Mouse (Mus musculus) megakaryocyte progenitor cell, adult 5-6 weeks (primary cell): ENCODE data around the gene Rab5c. TPM values are rescaled to one million over a fixed set of nuclear protein-coding genes. Genes with fewer than 3 reads are reported as not detected.

Source experiments
- ATAC-seq: replicated peaks from 2 replicates; pipeline ENCODE4 v1.8.0; 2016; ENCODE audit warnings: mild to moderate bottlenecking, moderate TSS enrichment, inconsistent platforms; ENCODE audit not compliant: poor library complexity
- total RNA-seq, 2 experiments: library from RNA; stranded (forward) in 1 of 2; stranded (reverse) in 1 of 2; fragments of 157-497, 149-512 nt in 1 of 2; fragments of 200-1000 nt in 1 of 2; gene quantifications; 2 replicates each; pipeline versions ENCODE4 v1.2.3 to v1.2.4; 2015 to 2017

The Rab5c gene
- total RNA-seq, 2 experiments from 2014 or later, result 105 to 129 TPM

DNA sequence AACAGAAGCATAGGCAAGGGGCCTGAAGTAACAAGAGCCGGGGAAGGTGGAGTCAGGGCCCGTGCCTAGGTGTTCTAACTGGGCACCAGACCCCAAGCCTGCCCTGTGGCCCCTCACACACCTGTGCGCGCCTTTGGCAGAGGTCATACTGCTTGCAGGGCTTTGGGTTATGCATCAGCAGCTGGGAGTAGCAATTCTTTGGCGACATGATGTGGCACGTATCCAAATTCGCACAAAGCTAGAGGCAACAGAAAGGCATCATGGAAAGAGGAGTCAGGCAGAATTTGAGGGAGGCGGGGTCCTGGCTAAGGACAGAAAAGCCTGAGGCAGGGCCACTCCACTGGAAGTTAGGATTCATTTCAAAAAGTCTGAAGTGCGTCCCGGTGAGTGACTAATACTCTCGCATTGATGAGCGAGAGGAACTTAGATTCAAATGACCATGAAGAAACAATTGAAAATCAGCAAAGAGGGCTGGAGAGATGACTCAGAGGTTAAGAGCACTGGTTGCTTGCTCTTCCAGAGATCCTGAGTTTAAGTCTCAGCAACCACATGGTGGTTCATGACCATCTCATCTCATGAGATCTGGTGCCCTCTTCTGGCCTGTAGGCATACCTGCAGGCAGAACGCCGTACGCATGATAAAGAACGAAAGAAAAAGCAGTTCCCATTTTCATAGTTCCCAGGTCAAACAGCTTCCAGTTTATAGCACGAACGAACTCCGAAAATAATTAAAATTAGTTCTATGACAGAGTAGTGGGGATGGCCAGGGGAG is 35.7 kb downstream of the Rab5c start:
- peak; percentile 66 for ATAC-seq

DNA sequence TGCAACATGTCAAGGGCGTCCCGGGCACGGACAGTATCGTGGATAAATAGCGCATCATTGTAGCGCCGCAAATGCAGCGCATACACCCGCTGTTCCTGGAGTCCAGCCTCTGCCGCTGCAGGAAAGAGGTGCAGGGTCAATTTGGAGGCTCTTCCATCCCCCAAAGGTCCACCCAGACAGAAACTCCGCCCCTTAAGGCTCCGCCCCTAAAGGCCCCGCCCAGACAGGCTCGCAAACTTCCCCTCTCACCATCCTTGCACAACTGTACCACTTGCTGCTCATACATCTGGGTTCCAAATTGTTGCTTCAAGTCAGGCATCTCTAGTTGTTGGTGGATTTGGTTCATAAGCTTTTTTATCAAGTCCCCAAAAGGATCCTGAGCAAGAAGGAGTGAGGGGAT is 36.7 kb downstream of the Rab5c start:
- ATAC-seq, result peak; percentile 56

DNA sequence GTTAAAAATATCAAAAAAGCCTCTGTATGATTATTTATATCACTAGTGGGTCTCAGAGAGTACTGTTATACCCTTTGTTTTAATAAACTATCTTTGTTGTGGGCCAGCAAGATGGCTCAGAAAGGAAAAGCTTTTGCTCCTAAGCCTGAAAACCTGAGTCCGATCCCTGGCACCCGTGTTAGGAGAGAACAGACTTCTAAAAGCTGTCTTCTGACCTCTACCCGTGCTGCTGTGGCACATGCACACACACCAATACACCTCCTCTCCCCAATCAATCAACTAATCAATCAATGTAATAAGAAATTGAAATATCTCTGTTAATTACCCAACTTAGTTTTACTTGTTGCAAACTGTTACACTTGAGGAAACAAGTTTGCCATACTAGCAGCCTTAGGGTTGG is 37.3 kb downstream of the Rab5c start:
- ATAC-seq, result no peak

DNA sequence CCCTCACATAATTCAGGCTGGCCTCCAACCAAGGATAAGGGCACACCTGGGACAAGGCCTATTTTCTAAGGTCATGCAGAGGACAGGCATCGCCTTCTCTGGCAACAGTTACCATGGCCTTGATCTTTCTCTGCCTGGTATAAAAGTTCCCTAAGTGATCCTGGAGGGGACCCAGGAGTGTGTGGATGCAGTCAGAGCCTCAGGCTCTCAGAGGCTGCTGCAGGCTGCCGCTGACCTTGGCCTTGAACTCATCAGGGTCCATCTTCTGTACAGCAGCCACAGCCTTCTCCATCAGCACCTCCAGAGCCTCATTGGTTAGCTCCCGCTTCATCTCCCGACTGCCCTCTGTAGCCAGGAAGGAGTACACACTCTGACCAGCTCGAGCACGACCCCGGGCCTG is 40.1 kb downstream of the Rab5c start:
- ATAC-seq, result no peak

DNA sequence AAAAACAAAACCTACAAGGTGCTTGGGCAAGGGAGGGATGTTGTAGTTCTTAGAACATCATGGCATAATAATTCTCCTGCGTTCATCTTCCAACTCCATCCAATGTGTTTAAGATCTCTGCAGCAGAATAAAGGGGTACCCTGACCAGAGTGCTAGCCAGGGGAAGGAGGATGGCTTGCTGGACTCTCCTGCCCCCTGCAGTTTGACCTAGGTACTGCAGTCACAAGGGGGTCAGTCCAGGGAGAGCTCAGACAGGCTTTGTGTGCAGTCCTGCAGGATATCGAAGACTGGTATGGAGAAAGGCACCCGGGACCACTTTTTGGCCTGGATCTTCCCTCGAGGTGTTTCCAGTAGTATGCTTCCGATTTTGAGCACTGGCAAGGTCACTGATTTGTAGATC is 43.1 kb downstream of the Rab5c start:
- peak; percentile 96 for ATAC-seq

DNA sequence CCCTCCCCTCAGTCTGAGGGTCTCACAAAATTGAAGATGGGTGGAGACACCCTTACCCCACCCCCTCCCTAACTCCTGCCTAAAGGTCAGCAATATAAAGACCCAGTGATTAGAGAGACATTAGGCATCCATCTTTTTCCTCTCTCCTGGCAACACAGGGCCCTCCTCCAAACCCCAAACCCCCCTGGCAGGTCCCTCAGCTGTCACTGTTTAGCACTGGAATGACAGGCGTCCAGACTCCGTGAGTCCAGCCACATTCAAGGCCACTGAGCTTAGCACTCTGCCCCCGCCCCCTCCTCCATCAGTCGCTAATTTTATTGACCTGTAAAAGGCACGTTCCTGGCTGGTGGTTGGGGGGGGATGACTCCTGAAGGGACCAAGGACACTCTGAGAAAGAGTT is 44.9 kb downstream of the Rab5c start:
- no peak for ATAC-seq

DNA sequence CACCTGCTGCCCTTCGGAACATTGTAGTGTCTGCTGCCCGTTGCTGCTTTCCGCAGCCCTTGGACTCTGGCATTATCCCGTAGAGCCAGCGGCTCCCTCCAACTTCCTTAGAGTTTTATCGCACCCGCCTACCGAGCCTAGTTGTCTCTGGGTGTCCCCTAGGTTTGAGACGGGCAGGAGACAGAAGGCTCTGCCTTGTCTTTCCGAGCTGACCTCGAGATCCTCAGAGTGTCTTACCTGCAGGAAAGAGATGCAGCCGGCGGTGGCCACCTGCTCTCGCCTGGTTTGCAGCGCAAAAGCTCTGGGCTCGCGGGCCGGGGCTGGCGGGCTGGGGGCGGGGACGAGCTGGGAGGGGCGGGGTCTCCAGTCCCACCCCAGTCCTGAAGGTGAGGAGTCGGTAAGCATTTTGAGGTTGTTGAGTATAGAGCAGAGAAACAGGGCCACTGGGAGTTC is 45.8 kb downstream of the Rab5c start, which contains the start of gene Zfp385c:
Zfp385c (minus strand) TSS at position 292 of the 453 bp plus-strand sequence.
- ATAC-seq, result 0 out of 2 replicates have a peak, but pooled peaks have one; percentile 18

DNA sequence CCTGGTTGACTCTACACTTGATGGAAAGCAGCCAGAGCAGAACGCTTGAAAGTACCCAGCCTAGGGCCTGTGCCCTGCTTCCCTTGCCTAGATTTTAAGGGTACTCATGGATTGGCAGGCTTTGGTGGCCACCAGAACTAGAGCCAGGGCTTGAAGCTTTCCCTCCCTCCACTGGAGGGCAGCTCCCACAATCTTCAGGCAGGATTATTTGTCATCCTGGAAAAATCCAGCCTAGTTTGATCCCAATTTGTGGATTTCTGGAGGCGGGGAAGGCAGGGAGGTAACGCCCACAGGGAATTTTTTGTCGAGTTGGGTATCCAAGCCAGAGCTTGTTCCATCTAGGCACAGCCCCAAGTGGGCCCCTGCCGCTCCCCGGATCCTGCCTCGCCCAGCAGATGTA is 47.6 kb downstream of the Rab5c start:
- ATAC-seq, result no peak

DNA sequence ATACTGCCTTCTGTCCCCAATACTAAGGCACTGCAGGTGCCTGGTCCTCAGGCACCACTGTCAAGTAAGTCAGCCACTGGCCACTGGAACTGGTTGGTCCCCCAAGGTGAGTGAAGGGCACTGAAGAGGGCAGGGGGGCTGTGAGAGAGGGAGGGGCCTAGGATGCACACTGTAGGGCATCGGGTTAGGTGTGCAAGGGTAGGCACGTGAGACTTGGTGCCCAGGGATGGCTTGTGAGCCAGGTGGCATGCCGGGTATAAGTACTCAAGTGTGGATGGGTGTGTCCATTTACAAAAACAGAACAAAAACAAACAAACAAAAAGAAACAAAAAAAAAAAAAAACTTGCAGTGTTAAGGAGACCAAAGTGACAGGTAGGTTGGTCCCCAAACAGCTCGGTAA is 49.6 kb downstream of the Rab5c start:
- no peak for ATAC-seq

DNA sequence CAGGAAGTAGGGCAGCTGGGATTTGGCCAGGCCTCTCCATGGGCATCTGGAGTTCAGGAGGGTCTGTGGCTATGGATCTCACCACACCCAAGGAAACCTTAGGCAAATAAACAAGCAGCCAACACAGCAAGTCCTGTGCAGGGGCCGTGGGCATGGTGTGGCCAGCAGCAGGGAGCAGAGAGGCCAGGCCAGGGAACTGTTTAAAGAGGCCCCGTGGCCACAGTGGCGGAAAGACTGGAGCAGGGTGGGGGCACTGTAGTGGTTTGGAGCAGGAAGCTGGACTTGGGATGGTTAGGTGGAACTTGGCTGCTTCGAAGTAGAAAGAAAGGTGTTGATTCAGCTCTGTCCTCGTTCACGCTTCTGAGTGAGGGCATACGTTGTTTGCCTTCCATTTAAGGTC is 50.8 kb downstream of the Rab5c start:
- ATAC-seq, result no peak

DNA sequence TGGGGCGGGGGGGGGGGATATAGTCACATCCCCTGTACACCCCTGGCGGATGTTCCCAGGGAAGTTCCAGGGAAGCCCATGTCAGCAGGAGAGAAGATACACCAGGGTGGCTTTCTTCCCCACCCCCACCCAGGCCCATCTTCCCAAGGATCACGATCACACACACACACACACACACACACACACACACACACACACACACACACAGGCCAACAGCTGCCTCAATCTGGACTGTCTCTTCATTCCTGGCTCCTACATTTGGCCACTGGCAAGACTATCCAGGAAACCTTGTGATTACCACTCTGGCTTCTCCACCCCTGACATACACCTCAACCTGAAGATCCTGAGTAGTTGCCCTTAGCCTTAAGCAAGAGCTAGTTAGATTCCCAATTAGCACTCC is 52.6 kb downstream of the Rab5c start:
- ATAC-seq, result no peak

DNA sequence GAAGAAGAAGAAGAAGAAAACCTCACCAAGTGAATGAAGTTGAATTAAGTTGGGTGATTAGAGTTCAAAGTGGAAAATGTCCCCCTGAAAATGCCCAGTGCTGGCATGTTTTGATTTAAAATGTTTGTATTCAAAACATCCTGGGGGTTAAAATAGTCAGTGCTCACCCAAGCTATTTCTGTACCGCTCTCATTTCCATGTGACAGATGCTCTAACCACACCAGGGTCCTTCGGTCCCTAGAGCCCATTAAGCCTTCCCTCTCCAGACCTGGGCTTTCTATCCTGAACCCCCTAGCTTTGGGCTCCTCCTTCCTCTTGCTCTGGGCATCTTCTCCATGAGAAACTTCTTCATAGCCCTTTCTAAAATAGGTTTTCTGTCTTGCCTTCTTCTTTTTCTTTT is 53.9 kb downstream of the Rab5c start:
- ATAC-seq, result no peak

DNA sequence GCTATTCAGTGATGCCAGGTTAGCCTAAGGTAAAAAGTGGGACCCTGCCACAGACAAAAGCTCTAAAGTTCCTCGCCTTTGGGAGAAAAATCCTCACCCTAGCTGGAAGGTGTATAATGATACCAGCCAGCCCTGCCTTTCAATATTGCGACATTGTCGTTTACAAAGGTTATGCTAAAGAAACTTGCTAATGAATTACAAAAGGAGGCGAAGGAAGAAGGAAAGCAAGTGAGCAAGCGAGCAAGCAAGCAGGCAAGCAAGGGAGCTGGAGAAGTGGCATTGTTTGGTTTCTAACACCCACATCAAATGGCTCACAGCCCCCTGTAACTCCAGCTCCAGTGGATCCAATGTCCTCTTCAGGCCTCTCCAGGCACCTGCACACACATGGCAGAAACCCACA is 55.5 kb downstream of the Rab5c start:
- no peak for ATAC-seq

DNA sequence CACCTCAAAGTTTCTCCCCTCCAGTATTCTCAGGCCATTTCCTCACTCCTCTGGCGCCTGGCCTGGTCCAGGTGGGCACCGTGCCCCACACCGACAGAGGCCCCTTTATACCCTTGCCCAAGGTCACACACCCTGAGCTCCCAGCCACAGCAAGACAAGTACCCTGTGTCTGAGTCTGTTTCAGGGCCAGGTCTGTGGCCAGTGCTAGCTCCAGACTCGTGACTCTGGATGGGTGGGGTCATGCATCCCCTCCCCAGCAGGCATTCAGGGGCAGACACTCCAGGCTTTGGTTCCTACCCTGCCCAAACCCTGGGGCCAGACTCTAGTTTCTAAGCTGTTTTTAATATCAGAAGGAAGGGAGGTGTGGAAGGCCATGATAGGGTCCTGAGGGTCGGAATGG is 56.2 kb downstream of the Rab5c start:
- no peak for ATAC-seq

DNA sequence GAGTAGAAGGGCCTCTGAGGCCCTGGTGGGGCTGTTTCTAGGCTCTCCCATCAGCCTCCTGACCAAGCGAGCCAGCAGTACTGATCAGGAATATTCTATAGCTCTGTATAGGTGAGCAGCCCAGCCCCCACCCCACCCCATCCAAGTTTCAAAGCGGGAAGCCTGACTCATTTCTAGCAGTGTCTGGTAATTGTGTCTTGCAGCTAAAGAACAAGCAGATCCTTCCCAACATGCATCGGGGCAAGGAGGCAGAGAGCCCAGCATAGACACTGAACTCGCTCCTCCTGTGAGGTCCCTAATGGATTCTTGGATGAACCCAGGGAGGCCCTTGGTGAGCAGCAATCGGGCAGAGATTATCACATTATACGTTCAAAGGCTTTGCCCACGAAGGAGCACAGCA is 60.2 kb downstream of the Rab5c start:
- no peak for ATAC-seq

DNA sequence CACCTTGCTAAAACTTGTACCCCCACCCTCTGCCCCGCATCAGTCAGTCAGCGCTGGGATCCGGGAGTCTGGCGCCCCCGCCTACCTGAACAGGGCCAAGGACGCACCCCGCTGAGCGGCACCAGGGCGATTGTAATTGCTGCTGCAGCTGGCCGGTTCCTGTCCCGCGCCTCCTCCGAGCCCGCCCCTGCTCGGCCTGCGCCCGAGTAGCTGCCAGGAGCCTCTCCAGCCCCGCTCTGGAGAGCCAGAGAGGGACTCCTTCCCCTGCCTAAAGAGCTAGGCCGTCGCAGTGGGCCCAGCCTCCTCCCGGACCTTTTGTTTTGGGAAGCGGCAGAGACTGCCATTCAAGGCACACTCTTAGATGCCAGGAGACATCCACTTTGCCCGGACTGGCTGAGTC is 64.8 kb downstream of the Rab5c start:
- ATAC-seq, result no peak

DNA sequence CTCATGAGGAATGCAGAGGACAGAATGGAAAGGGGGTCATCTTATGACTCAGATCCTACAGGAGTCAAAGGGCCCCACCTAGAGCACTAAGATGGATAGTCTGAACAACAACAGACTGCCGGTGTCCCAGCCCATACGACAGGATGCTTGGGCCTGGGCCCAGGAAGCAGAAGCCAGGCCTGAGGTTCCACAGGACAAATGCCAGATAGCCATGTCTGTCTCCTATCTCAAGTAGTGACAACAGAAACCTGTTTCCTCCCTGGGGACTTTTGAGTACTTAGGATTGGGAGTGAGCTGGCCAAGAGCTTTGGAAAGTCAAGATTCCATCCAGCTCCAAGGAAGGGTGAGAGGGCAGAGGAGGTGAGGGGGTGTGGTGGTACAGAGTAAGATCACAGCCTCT is 66.1 kb downstream of the Rab5c start:
- ATAC-seq, result no peak

DNA sequence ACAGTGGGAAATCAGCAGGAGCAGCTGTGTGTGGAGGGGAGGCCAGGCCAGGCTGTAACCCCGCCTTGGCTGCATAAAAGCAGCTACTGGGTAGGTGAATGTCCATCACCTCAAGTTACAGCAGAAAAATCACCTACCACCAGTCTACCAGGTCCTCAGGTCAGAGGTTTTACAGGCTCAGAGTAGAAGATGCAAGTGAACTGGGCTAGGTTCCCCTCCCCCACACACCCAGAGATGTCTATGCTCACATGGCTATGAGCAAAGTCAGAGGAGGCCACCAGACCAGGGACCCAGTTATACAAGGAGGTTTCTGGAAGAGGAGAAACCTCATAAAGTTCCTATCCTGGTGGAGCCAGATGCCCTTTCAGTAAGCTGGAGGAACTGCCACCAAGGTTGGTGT is 67.0 kb downstream of the Rab5c start:
- no peak for ATAC-seq

Other genes with a start within 250 kb of the Rab5c start
- 80.4 and 81.7 TPM in 2 replicates for gene Acly, start 210.2 kb downstream of the Rab5c start, total RNA-seq (2015)
- 89.1 and 101 TPM in 2 replicates for gene Acly, start 210.2 kb downstream of the Rab5c start, total RNA-seq (2017)
- gene Ttc25, start 192.6 kb downstream of the Rab5c start, total RNA-seq (2015), result 0.05 TPM in 1 of 2 replicates, not detected in the other
- 0.04 and 0.30 TPM in 2 replicates for gene Ttc25, start 192.6 kb downstream of the Rab5c start, total RNA-seq (2017)
- gene Cnp, start 163.3 kb downstream of the Rab5c start, total RNA-seq (2015), result 6.9 and 8.2 TPM in 2 replicates
- 16.2 and 21.7 TPM in 2 replicates for gene Cnp, start 163.3 kb downstream of the Rab5c start, total RNA-seq (2017)
- 17.0 and 22.2 TPM in 2 replicates for gene Nkiras2, start 119.0 kb downstream of the Rab5c start, total RNA-seq (2015)
- gene Nkiras2, start 119.0 kb downstream of the Rab5c start, total RNA-seq (2017), result 9.9 and 16.6 TPM in 2 replicates
- 81.2 and 93.3 TPM in 2 replicates for gene Dnajc7, start 118.0 kb downstream of the Rab5c start, total RNA-seq (2015)
- gene Dnajc7, start 118.0 kb downstream of the Rab5c start, total RNA-seq (2017), result 102 and 136 TPM in 2 replicates
- gene Zfp385c, start 45.8 kb downstream of the Rab5c start, total RNA-seq (2015), result not detected in 2 replicates
- not detected in 2 replicates for gene Zfp385c, start 45.8 kb downstream of the Rab5c start, total RNA-seq (2017)
- 10.4 and 11.1 TPM in 2 replicates for gene Dhx58, start 33.9 kb downstream of the Rab5c start, total RNA-seq (2015)
- 11.5 and 13.6 TPM in 2 replicates for gene Dhx58, start 33.9 kb downstream of the Rab5c start, total RNA-seq (2017)
- gene Kat2a, start 25.8 kb downstream of the Rab5c start, total RNA-seq (2015), result 31.7 and 40.1 TPM in 2 replicates
- 28.9 and 30.4 TPM in 2 replicates for gene Kat2a, start 25.8 kb downstream of the Rab5c start, total RNA-seq (2017)
- gene Hspb9, start 24.4 kb downstream of the Rab5c start, total RNA-seq (2015), result not detected in 2 replicates
- gene Hspb9, start 24.4 kb downstream of the Rab5c start, total RNA-seq (2017), result 0.37 and 0.47 TPM in 2 replicates
- gene Kcnh4, start 21.7 kb upstream of the Rab5c start, total RNA-seq (2015), result 0.24 TPM in 1 of 2 replicates, not detected in the other
- gene Kcnh4, start 21.7 kb upstream of the Rab5c start, total RNA-seq (2017), result not detected in 2 replicates
- gene Hcrt, start 24.7 kb upstream of the Rab5c start, total RNA-seq (2015), result not detected in 2 replicates
- gene Hcrt, start 24.7 kb upstream of the Rab5c start, total RNA-seq (2017), result not detected in 2 replicates
- gene Ghdc, start 32.7 kb upstream of the Rab5c start, total RNA-seq (2015), result 1.8 and 3.1 TPM in 2 replicates
- gene Ghdc, start 32.7 kb upstream of the Rab5c start, total RNA-seq (2017), result 1.4 and 1.6 TPM in 2 replicates
- 31.1 and 32.2 TPM in 2 replicates for gene Stat5b, start 112.5 kb upstream of the Rab5c start, total RNA-seq (2015)
- gene Stat5b, start 112.5 kb upstream of the Rab5c start, total RNA-seq (2017), result 29.4 and 37.2 TPM in 2 replicates
- 25.3 and 31.0 TPM in 2 replicates for gene Stat5a, start 121.1 kb upstream of the Rab5c start, total RNA-seq (2015)
- gene Stat5a, start 121.1 kb upstream of the Rab5c start, total RNA-seq (2017), result 31.5 and 32.4 TPM in 2 replicates
- gene Stat3, start 201.3 kb upstream of the Rab5c start, total RNA-seq (2015), result 38.3 and 38.6 TPM in 2 replicates
- 78.6 and 85.3 TPM in 2 replicates for gene Stat3, start 201.3 kb upstream of the Rab5c start, total RNA-seq (2017)
- 0.51 and 1.7 TPM in 2 replicates for gene Cavin1, start 232.7 kb upstream of the Rab5c start, total RNA-seq (2015)
- gene Cavin1, start 232.7 kb upstream of the Rab5c start, total RNA-seq (2017), result 1.4 and 2.5 TPM in 2 replicates